Comparison of ENCODE assay signal across 8 mouse cellular contexts in genomic region chr8:117569409-117569808, GRCm38 (mm10).
DNase-seq lines count a peak whose midpoint lies in the region; ATAC-seq and TF ChIP-seq lines count a peak whose summit lies in the region.
"Had no signal": no experiment of that assay in that cellular context is flagged by ENCODE, and none has a peak within 500 bp of the region (broad histone marks: within the 10 kb centered on the region; RNA-seq: fewer than 3 reads in every experiment).

No protein-coding gene starts in this region.

- H3K4me2 ChIP-seq in lung, embryonic 14.5 days = no peak overlapping the region

- peaks cover 24% of the 10 kb centered on the region for H3K27me3 ChIP-seq in E14TG2a.4 (ENCODE audit: insufficient read depth, low read length)
- H3K27me3 ChIP-seq in lung, embryonic 14.5 days (ENCODE audit: insufficient read depth, low read length) = no peaks in the 10 kb centered on the region
- H3K27me3 ChIP-seq in small intestine, adult 2 months (ENCODE audit: control insufficient read depth, insufficient read depth, low read length) = no peaks in the 10 kb centered on the region

- DNase-seq in B cell, adult 2 months = peak; percentile 72 to 75
- peak; percentile 34 for DNase-seq in c-Kit-positive CD71-positive TER-119-positive erythroid progenitor cells, embryonic 14.5 days (ENCODE audit: low spot score)
- DNase-seq in frontal cortex, postnatal 14 days (ENCODE audit: low spot score in 2 of 2) = peak; percentile 32 to 76
- peak; percentile 86 for DNase-seq in kidney, postnatal 4 days
- DNase-seq in lung, embryonic 14.5 days = peak; percentile 85

- no peaks in the 10 kb centered on the region for H3K9me3 ChIP-seq in E14TG2a.4 (ENCODE audit: low read length)
- H3K9me3 ChIP-seq in lung, embryonic 14.5 days (ENCODE audit: low read depth, low read length) = no peaks in the 10 kb centered on the region

- no peak overlapping the region for H3K27ac ChIP-seq in lung, embryonic 14.5 days (ENCODE audit: low read depth)
- no peak overlapping the region for H3K27ac ChIP-seq in small intestine, adult 2 months (ENCODE audit: insufficient read depth, low read depth, low read length)
- H3K27ac ChIP-seq: macrophage had no signal

- H3K9ac ChIP-seq in lung, embryonic 14.5 days = no peak overlapping the region

- TF ChIP-seq POLR2A in small intestine, adult 2 months (IDR thresholded peaks at IDR 0.05; ENCODE audit: low read depth, low read length) = no peak

- H3K4me1 ChIP-seq in E14TG2a.4 (replicated peaks; ENCODE audit: low read depth, low read length) = peaks cover 6% of the 10 kb centered on the region
- no peaks in the 10 kb centered on the region for H3K4me1 ChIP-seq in lung, embryonic 14.5 days (ENCODE audit: insufficient read depth)
- H3K4me1 ChIP-seq in small intestine, adult 2 months (ENCODE audit: control insufficient read depth, insufficient read depth, insufficient read length, low read length) = no peaks in the 10 kb centered on the region

- TF ChIP-seq CTCF in E14TG2a.4 (conservative IDR thresholded peaks at IDR 0.05; ENCODE audit: low read length) = peak; percentile 88
- TF ChIP-seq CTCF in lung, embryonic 14.5 days (IDR thresholded peaks at IDR 0.05; ENCODE audit: low read depth) = peak; percentile 93
- peak; percentile 96; the same call in 1 of the 2 replicates for TF ChIP-seq CTCF in small intestine, adult 2 months (IDR thresholded peaks at IDR 0.05; ENCODE audit: extremely low read depth, insufficient read length, insufficient replicate concordance, low read depth, low read length)

- 27% methylated on average over 5 of the region's 5 CpGs for WGBS in lung, embryonic 14.5 days
- WGBS in small intestine, adult 2 months = 36% methylated on average over 5 of the region's 5 CpGs

- peaks cover 16% of the 10 kb centered on the region for H3K36me3 ChIP-seq in E14TG2a.4 (ENCODE audit: insufficient read depth, low read length)
- no peaks in the 10 kb centered on the region for H3K36me3 ChIP-seq in lung, embryonic 14.5 days (ENCODE audit: insufficient read depth)
- peaks cover 7% of the 10 kb centered on the region; the same call in 1 of the 2 replicates for H3K36me3 ChIP-seq in small intestine, adult 2 months (ENCODE audit: control insufficient read depth, insufficient read depth, low read length)

- peak; percentile 52; the same call in 1 of the 2 replicates for ATAC-seq in lung, embryonic 14.5 days (ENCODE audit: insufficient read depth)

- H3K4me3 ChIP-seq in E14TG2a.4 (replicated peaks; ENCODE audit: low read length) = no peak overlapping the region
- H3K4me3 ChIP-seq in lung, embryonic 14.5 days (ENCODE audit: low read depth, low read length) = no peak overlapping the region
- no peak overlapping the region for H3K4me3 ChIP-seq in small intestine, adult 2 months (ENCODE audit: low read depth, low read length)

Comparison
In these comparisons a context has a peak if more than half of its experiments do, and no peak if none do; other contexts are left out.
1. DNase-seq: peak in every context shown above with its lines; median percentile 86 in kidney, postnatal 4 days; 85 in lung, embryonic 14.5 days; 74 in B cell, adult 2 months; 54 in frontal cortex, postnatal 14 days; 34 in c-Kit-positive CD71-positive TER-119-positive erythroid progenitor cells, embryonic 14.5 days.